Mouse (Mus musculus) frontal cortex, postnatal 36 days (tissue): ENCODE data around the gene Mad2l1.

Experiments used
- DNase-seq, 2 experiments: peaks; one replicate each; pipeline ENCODE4 v3.0.0; 2022; ENCODE audit warnings: low spot score in 2 of 2

The Mad2l1 gene

GRCm38 (mm10) chr6:66535028-66535862 is at the start of gene Mad2l1:
Gene Mad2l1 (plus strand): TSS chr6:66535390.
- peak; percentile 93 to 97 for DNase-seq

GRCm38 (mm10) chr6:66493685-66494084 is 41.5 kb upstream of the Mad2l1 start:
- DNase-seq = no peak

- DNase-seq = no peak
Measured at GRCm38 (mm10) chr6:66516368-66516767, 18.8 kb upstream of the Mad2l1 start.

- DNase-seq = no peak
Measured at GRCm38 (mm10) chr6:66528386-66528785, 6.8 kb upstream of the Mad2l1 start.

GRCm38 (mm10) chr6:66533241-66533640 is 1.9 kb upstream of the Mad2l1 start:
- peak in 1 of 2 experiments; percentile 28 for DNase-seq

GRCm38 (mm10) chr6:66534366-66534941 is 736 bp upstream of the Mad2l1 start:
- DNase-seq = peak in 1 of 2 experiments; percentile 7

- DNase-seq = no peak
Measured at GRCm38 (mm10) chr6:66535966-66536365, 776 bp downstream of the Mad2l1 start.

- no peak for DNase-seq
Measured at GRCm38 (mm10) chr6:66559996-66560395, 24.8 kb downstream of the Mad2l1 start, which contains the start of gene Vmn1r32. Gene Vmn1r32 (minus strand): TSS chr6:66560096.

- DNase-seq = no peak
Measured at GRCm38 (mm10) chr6:66595804-66596203, 60.6 kb downstream of the Mad2l1 start.
